Mouse (Mus musculus) limb, embryonic 11.5 days (tissue): ENCODE measurements around the gene Cpsf6. TPM values are rescaled to one million over a fixed set of nuclear protein-coding genes. Genes with fewer than 3 reads are reported as not detected.
"Not testable (repeated sequence)": the region's sequence is repeated elsewhere in the genome, so short reads cannot be mapped to it uniquely, and the experiment has no call there.

Source experiments
- ATAC-seq: fragments of 200-750 bp; cut with Nextera tagmentation; 2 replicates; pipeline ENCODE4 v1.8.0; 2017; ENCODE audit warnings: low read depth; ENCODE audit not compliant: insufficient number of reproducible peaks, low FRiP score, low TSS enrichment
- DNase-seq: peaks from one replicate; pipeline ENCODE4 v3.0.0-alpha.2; 2015; ENCODE audit warnings: low spot score
- H3K27ac ChIP-seq: fragments of 300-500 bp; sonication (generic); replicated peaks from 2 replicates; pipeline ENCODE4 v1.5.1; 2014; ENCODE audit warnings: low read depth, mild to moderate bottlenecking, low read length
- H3K27me3 ChIP-seq: fragments of 300-500 bp; sonication (generic); 2 replicates; pipeline ENCODE4 v1.6.1; 2014; ENCODE audit warnings: mild to moderate bottlenecking, low read length, mixed read lengths; ENCODE audit not compliant: control insufficient read depth, insufficient read depth
- H3K36me3 ChIP-seq: fragments of 300-500 bp; sonication (generic); 2 replicates; pipeline ENCODE4 v1.6.1; 2014; ENCODE audit warnings: mild to moderate bottlenecking, low read length, moderate library complexity, mixed read lengths; ENCODE audit not compliant: control insufficient read depth, insufficient read depth
- H3K4me1 ChIP-seq: fragments of 300-500 bp; sonication (generic); 2 replicates; pipeline ENCODE4 v1.6.1; 2014; ENCODE audit warnings: low read length, mixed read lengths; ENCODE audit not compliant: control insufficient read depth, insufficient read depth
- H3K4me2 ChIP-seq: fragments of 300-500 bp; sonication (generic); 2 replicates; pipeline ENCODE4 v1.6.1; 2014; ENCODE audit warnings: low read depth, mild to moderate bottlenecking, moderate library complexity; ENCODE audit not compliant: severe bottlenecking
- H3K4me3 ChIP-seq: fragments of 300-500 bp; sonication (generic); 2 replicates; pipeline ENCODE4 v1.5.1; 2014; ENCODE audit warnings: low read depth, low read length
- H3K9ac ChIP-seq: fragments of 300-500 bp; sonication (generic); 2 replicates; pipeline ENCODE4 v1.6.1; 2014; ENCODE audit warnings: mild to moderate bottlenecking, low read length
- H3K9me3 ChIP-seq: fragments of 300-500 bp; sonication (generic); 2 replicates; pipeline ENCODE4 v1.6.1; 2016; ENCODE audit warnings: low read length; ENCODE audit not compliant: control insufficient read depth
- WGBS: fragments of 180-500 bp; shearing (Covaris S2); extraction: QIAGEN DNeasy Blood & Tissue Kit; methylation state at CpG from one replicate; pipeline ENCODE4 v1.1.7; 2014; 5-methylcytosine and 5-hydroxymethylcytosine counted together
- polyA plus RNA-seq: library from polyadenylated mRNA; unstranded; fragments of >200 nt; fragmentation: Nextera tagmentation; extraction: Ambion mirVana; gene quantifications from 2 replicates; pipeline ENCODE4 v1.2.1, GENCODE M21; 2014

Gene Cpsf6
- polyA plus RNA-seq, 1 experiment from 2014 or later: 225 TPM

- Histone ChIP-seq H3K4me1 (0 out of 2 replicates have a peak, but pooled peaks cover 3% of the 10 kb centered on the region), H3K36me3 (no peaks in the 10 kb centered on the region), H3K9me3 (no peaks in the 10 kb centered on the region), H3K27ac (no peak overlapping the region), H3K4me2 (0 out of 2 replicates have a peak overlapping the region, but pooled peaks have one; percentile 10), H3K9ac (no peak overlapping the region), H3K27me3 (no peaks in the 10 kb centered on the region), H3K4me3 (no peak overlapping the region)
- ATAC-seq (no peak), DNase-seq (no peak)
- 66% methylated on average over 8 of the region's 10 CpGs for WGBS
These were observed 17.4 kb upstream of the Cpsf6 start for GRCm38 (mm10) chr10:117397106-117397625.

DNA sequence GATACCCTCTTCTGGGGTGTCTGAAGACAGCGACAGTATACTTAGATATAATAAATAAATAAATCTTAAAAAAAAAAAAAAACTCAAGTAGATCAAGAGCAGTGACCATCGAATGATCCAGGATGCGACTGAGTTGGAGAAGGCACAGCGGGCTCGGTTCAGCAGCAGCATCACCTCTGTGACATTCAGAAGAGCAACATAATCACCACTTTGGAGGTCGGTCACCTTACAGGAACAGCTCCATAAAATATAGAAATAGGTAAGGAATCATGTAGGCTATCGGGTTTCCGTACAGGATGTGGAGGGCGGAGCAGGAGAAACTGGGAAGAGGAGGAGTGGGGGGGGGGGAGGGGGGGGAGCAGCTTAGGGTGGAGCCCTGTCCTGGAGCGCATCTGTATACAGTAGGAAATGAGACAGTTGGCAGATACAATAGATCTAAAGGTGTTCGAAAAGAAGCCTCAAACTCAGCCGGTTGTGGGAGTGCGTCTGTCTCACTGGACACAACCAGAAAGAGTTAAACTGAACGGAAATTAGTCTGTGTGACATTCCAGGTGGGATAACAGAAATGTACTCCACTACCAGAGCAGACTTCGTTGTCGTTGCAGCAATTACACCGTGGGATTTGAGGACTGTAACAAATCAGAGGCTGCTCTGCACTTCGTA, 16.7 kb upstream of the Cpsf6 start:
- H3K4me1 ChIP-seq: 0 out of 2 replicates have a peak, but pooled peaks cover 3% of the 10 kb centered on the region
- no peaks in the 10 kb centered on the region for H3K36me3 ChIP-seq
- 45% methylated on average over 18 of the region's 18 CpGs for WGBS
- no peak overlapping the region for H3K27ac ChIP-seq
- 0 out of 2 replicates have a peak overlapping the region, but pooled peaks have one; percentile 10 for H3K4me2 ChIP-seq
- ATAC-seq: no peak
- no peak overlapping the region for H3K9ac ChIP-seq
- DNase-seq: no peak
- H3K9me3 ChIP-seq: no peaks in the 10 kb centered on the region
- H3K27me3 ChIP-seq: no peaks in the 10 kb centered on the region
- H3K4me3 ChIP-seq: no peak overlapping the region

DNA sequence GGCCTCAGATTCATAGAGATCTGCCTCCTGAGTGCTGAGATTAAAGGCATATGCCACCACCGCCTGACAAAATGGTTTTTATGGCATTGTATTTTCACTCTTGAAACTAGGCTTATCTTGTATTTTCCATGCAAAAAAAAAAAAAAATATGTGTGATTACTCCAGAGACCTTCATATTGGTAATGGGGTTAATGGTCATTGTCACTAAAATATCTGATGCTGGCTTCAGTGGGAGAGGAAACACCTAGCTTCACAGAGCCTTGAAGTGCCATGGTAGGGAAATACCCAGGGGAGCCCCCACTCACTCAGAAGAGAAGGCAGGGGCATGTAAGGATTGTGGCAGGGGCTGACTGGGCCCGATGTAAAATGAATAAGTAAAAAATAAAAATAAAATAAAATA, 16.0 kb upstream of the Cpsf6 start:
- Histone ChIP-seq H3K9me3 (no peaks in the 10 kb centered on the region), H3K4me1 (0 out of 2 replicates have a peak, but pooled peaks cover 3% of the 10 kb centered on the region), H3K27ac (no peak overlapping the region), H3K4me2 (no peak overlapping the region), H3K36me3 (no peaks in the 10 kb centered on the region), H3K9ac (no peak overlapping the region), H3K4me3 (no peak overlapping the region), H3K27me3 (no peaks in the 10 kb centered on the region)
- 90% methylated on average over 2 of the region's 2 CpGs for WGBS
- no peak for DNase-seq
- ATAC-seq: no peak

GRCm38 (mm10) chr10:117394738-117395550, 15.1 kb upstream of the Cpsf6 start:
- H3K4me3 ChIP-seq: no peak overlapping the region
- WGBS: 78% methylated on average over 3 of the region's 3 CpGs
- H3K4me2 ChIP-seq: no peak overlapping the region
- no peak for ATAC-seq
- DNase-seq: no peak
- H3K4me1 ChIP-seq: 0 out of 2 replicates have a peak, but pooled peaks cover 3% of the 10 kb centered on the region
- H3K9ac ChIP-seq: no peak overlapping the region
- no peaks in the 10 kb centered on the region for H3K36me3 ChIP-seq
- no peaks in the 10 kb centered on the region for H3K9me3 ChIP-seq
- H3K27ac ChIP-seq: no peak overlapping the region
- H3K27me3 ChIP-seq: no peaks in the 10 kb centered on the region

GRCm38 (mm10) chr10:117393891-117394395, 14.1 kb upstream of the Cpsf6 start:
- H3K4me3 ChIP-seq: peak overlapping the region; percentile 38
- H3K27me3 ChIP-seq: no peaks in the 10 kb centered on the region
- H3K4me1 ChIP-seq: 0 out of 2 replicates have a peak, but pooled peaks cover 3% of the 10 kb centered on the region
- H3K36me3 ChIP-seq: no peaks in the 10 kb centered on the region
- peak overlapping the region; percentile 60 for H3K9ac ChIP-seq
- peak overlapping the region; percentile 60 for H3K4me2 ChIP-seq
- no peaks in the 10 kb centered on the region for H3K9me3 ChIP-seq
- ATAC-seq: no peak
- no peak for DNase-seq
- H3K27ac ChIP-seq: no peak overlapping the region
- 62% methylated on average over 11 of the region's 11 CpGs for WGBS

DNA sequence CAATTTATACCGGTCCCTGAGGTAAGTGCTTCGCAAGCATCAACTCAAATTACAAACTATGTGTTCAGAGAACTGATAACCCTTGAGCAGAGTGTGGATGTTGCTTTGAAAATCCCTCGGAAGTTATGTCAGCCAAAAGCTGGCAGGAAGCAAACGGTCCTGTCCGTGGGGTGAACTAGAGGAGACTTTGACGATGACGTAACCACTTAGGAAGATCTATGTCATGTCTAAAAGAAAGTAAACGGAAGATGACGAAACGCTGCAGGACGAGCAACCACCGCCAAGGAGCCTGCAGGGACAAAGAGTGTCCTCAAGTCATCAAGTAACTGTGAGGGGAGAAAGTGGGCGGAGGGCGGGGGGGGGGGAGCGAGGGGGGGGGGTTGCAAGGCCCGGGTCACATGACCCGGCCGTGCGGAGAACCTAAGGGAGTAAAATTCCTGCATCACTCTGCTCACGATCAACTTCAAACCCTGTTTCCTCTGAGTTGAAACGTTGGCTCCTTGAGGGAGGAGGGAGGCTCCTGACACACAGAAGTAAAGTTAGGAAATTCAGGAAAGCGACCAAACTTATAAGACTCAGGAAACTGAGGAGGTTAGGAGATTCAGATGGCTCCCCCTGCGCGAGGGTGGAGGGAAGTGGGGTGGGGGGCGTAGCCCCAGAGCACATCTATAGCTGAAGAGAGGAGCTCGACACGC, 13.5 kb upstream of the Cpsf6 start:
- Histone ChIP-seq H3K4me1 (0 out of 2 replicates have a peak, but pooled peaks cover 3% of the 10 kb centered on the region), H3K4me2 (peak overlapping the region; percentile 60), H3K27ac (no peak overlapping the region), H3K36me3 (no peaks in the 10 kb centered on the region), H3K4me3 (peak overlapping the region; percentile 38), H3K9ac (peak overlapping the region; percentile 60), H3K27me3 (no peaks in the 10 kb centered on the region), H3K9me3 (no peaks in the 10 kb centered on the region)
- DNase-seq (peak; percentile 52), ATAC-seq (peak; percentile 65; the same call in 1 of the 2 replicates)
- 3% methylated on average over 24 of the region's 27 CpGs for WGBS

DNA sequence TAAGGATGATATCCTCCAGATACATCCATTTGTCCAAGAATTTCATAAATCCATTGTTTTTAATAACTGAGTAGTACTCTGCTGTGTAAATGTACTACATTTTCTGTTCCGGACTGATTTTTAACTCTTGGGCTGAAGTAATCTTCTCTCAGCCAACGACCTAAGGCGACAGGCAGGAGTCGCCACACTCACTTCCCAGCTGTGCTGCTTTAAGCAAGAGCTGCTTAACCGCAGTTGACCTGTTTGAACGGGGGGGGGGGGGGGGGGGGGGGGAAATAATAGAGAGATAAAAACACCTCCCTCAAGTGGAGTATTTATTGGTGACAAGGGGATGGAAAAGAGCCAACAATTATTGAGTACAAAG, 13.0 kb upstream of the Cpsf6 start:
- peak overlapping the region; percentile 60 for H3K4me2 ChIP-seq
- peak overlapping the region; percentile 38 for H3K4me3 ChIP-seq
- ATAC-seq (no peak; the same call in 1 of the 2 replicates), DNase-seq (no peak)
- no peaks in the 10 kb centered on the region for H3K27me3 ChIP-seq
- H3K27ac ChIP-seq: no peak overlapping the region
- 18% methylated on average over 5 of the region's 6 CpGs for WGBS
- peak overlapping the region; percentile 60; the same call in 1 of the 2 replicates for H3K9ac ChIP-seq
- H3K36me3 ChIP-seq: no peaks in the 10 kb centered on the region
- 0 out of 2 replicates have a peak, but pooled peaks cover 3% of the 10 kb centered on the region for H3K4me1 ChIP-seq
- no peaks in the 10 kb centered on the region for H3K9me3 ChIP-seq

DNA sequence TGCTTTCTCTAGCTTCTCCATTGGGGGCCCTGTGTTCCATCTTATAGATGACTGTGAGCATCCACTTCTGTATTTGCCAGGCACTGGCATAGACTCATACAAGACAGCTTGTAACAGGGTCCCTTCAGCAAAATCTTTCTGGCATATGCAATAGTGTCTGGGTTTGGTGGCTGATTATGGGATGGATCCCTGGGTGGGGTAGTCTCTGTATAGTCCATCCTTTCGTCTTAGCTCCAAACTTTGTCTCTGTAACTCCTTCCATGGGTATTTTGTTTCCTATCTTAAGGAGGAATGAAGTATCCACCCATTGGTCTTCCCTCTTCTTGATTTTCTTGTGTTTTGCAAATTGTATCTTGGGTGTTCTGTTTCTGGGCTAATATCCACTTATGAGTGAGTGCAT, 12.6 kb upstream of the Cpsf6 start:
- not testable (repeated sequence) for H3K4me2 ChIP-seq, H3K27ac ChIP-seq, DNase-seq, H3K4me1 ChIP-seq, H3K36me3 ChIP-seq, H3K9ac ChIP-seq, H3K9me3 ChIP-seq, H3K27me3 ChIP-seq, ATAC-seq, H3K4me3 ChIP-seq
- 96% methylated on average over 1 of the region's 1 CpGs for whole genome bisulfite sequencing
